Comparison of ENCODE assay signal across 28 mouse cellular contexts in the genomic region with DNA sequence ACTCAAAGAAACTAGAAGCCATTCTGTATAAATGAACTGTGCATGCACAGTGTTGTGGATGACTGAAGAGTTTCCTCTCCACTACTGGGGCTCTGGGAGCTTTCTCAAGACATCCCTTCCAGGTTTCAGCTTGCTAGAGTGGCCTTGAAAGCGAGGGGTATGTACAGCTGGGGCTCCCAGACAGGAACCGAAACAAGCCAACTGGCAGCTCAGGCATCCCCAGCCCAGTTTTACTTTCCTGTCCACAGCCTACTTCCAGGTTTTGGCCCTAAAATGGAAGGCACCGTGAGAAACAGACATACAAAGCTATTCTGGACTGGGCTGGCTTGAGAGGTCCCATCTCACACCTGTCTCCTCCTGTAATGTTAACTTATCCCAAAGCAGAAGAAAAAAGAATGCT.
DNase-seq lines count a peak whose midpoint lies in the region; TF ChIP-seq lines count a peak whose summit lies in the region.
"Had no signal": no experiment of that assay in that cellular context is flagged by ENCODE, and none has a peak within 500 bp of the region (broad histone marks: within the 10 kb centered on the region; RNA-seq: fewer than 3 reads in every experiment).

No protein-coding gene starts in this region.

- TF ChIP-seq RAD21 in CH12.LX (IDR thresholded peaks at IDR 0.05; ENCODE audit: low read depth, low read length): no peak

- H3K27ac ChIP-seq in heart, embryonic 10.5 days: no peak overlapping the region
- H3K27ac ChIP-seq in CH12.LX (ENCODE audit: insufficient read depth, low read depth): no peak overlapping the region
- 0 out of 2 replicates have a peak overlapping the region, but pooled peaks have one; percentile 44 for H3K27ac ChIP-seq in olfactory bulb, adult 2 months (ENCODE audit: insufficient read depth, low read depth, low read length)
- H3K27ac ChIP-seq: embryonic facial prominence, embryonic 13.5 days; forebrain, embryonic 10.5 days; forebrain, embryonic 15.5 days; hindbrain, embryonic 13.5 days; limb, embryonic 12.5 days; liver, embryonic 15.5 days; stomach, postnatal 0 days had no signal

- TF ChIP-seq CTCF in CH12.LX (conservative IDR thresholded peaks at IDR 0.05 in 1 of 2, IDR thresholded peaks at IDR 0.05 in 1 of 2; ENCODE audit: low read depth in 2 of 2, low read length in 2 of 2): no peak
- TF ChIP-seq CTCF in olfactory bulb, adult 2 months (IDR thresholded peaks at IDR 0.05; ENCODE audit: insufficient read depth, low read depth, low read length): no peak

- dilution Hi-C loops in CH12.LX (cut with MboI; ENCODE audit: extremely low pct_ligation_motif_present, extremely low pct_unique_long_range_greater_than_20kb, low sequenced_read_pairs): no loop called here

- H3K4me3 ChIP-seq in heart, embryonic 10.5 days: no peak overlapping the region
- H3K4me3 ChIP-seq in CH12.LX (replicated peaks in 1 of 3; ENCODE audit: low read depth in 2 of 3, low read length in 2 of 3, poor library complexity in 1 of 3): no peak overlapping the region
- H3K4me3 ChIP-seq in olfactory bulb, adult 2 months (ENCODE audit: insufficient read depth, low read depth, low read length): no peak overlapping the region
- H3K4me3 ChIP-seq: embryonic facial prominence, embryonic 13.5 days; forebrain, embryonic 10.5 days; forebrain, embryonic 15.5 days; heart, embryonic 12.5 days; hindbrain, embryonic 13.5 days; limb, embryonic 12.5 days; liver, embryonic 15.5 days had no signal

- no peak overlapping the region for H3K4me2 ChIP-seq in CH12.LX (ENCODE audit: insufficient read depth, low read depth, poor library complexity, severe bottlenecking)
- H3K4me2 ChIP-seq: embryonic facial prominence, embryonic 13.5 days; forebrain, embryonic 15.5 days; heart, embryonic 12.5 days; hindbrain, embryonic 13.5 days; limb, embryonic 12.5 days; liver, embryonic 15.5 days; lung, embryonic 14.5 days had no signal

- no peaks in the 10 kb centered on the region for H3K4me1 ChIP-seq in heart, embryonic 10.5 days
- peaks cover 0 to 11% of the 10 kb centered on the region in 2 experiments; a peak in 1 of 4 replicates for H3K4me1 ChIP-seq in CH12.LX (ENCODE audit: control insufficient read depth in 1 of 2, insufficient read depth in 2 of 2)
- H3K4me1 ChIP-seq in olfactory bulb, adult 2 months (ENCODE audit: control insufficient read depth, insufficient read depth, low read length): no peaks in the 10 kb centered on the region
- H3K4me1 ChIP-seq: forebrain, embryonic 10.5 days; forebrain, embryonic 15.5 days; heart, embryonic 12.5 days; hindbrain, embryonic 13.5 days; limb, embryonic 12.5 days; liver, embryonic 15.5 days had no signal

- H3K27me3 ChIP-seq in heart, embryonic 10.5 days (ENCODE audit: insufficient read depth, poor library complexity, severe bottlenecking): no peaks in the 10 kb centered on the region
- no peaks in the 10 kb centered on the region for H3K27me3 ChIP-seq in CH12.LX (replicated peaks)
- H3K27me3 ChIP-seq: embryonic facial prominence, embryonic 13.5 days; forebrain, embryonic 15.5 days; heart, embryonic 12.5 days; hindbrain, embryonic 13.5 days; limb, embryonic 12.5 days had no signal

- in situ Hi-C loops in CH12.LX (cut with MboI; ENCODE audit: low pct_ligation_motif_present, low pct_unique_long_range_greater_than_20kb, low sequenced_read_pairs): no loop called here

- H3K79me2 ChIP-seq in CH12.LX (replicated peaks; ENCODE audit: control insufficient read depth, extremely low read depth, insufficient read depth, poor library complexity, severe bottlenecking): no peaks in the 10 kb centered on the region

- H3K9ac ChIP-seq in CH12.LX (ENCODE audit: insufficient read depth, low read depth): no peak overlapping the region
- H3K9ac ChIP-seq: embryonic facial prominence, embryonic 13.5 days; forebrain, embryonic 15.5 days; heart, embryonic 12.5 days; hindbrain, embryonic 13.5 days; limb, embryonic 12.5 days; liver, embryonic 15.5 days; lung, embryonic 14.5 days had no signal

- TF ChIP-seq EP300 in CH12.LX (IDR thresholded peaks at IDR 0.05; ENCODE audit: low read length): 0 out of 2 replicates have a peak, but pooled peaks have one; percentile 32

- intact Hi-C loops in left cerebral cortex, postnatal 4 days (cut with DNase I): no loop called here

- 82% methylated on average over 3 of the region's 3 CpGs for WGBS in heart, embryonic 10.5 days
- WGBS in olfactory bulb, adult 2 months: 90% methylated on average over 3 of the region's 3 CpGs

- TF ChIP-seq POLR2A in CH12.LX (IDR thresholded peaks at IDR 0.05; ENCODE audit: low read depth, low read length): no peak
- no peak for TF ChIP-seq POLR2A in olfactory bulb, adult 2 months (IDR thresholded peaks at IDR 0.05; ENCODE audit: insufficient read depth, low read depth, low read length)

- DNase-seq in heart, embryonic 10.5 days (ENCODE audit: low spot score): peak; percentile 63
- no peak for DNase-seq in heart, adult 8-10 months (ENCODE audit: low spot score)
- DNase-seq in left cerebral cortex, adult 9 months (ENCODE audit: low spot score in 2 of 2): peak; percentile 28 to 36
- no peak for DNase-seq in left cerebral cortex, postnatal 4 days
- peak; percentile 31 for DNase-seq in CH12.LX (ENCODE audit: extremely low read depth)
- DNase-seq in cerebellum, postnatal 10 days: no peak
- DNase-seq: adrenal gland, postnatal 14 days; cerebellum, adult 11-12 months; cerebellum, adult 9-11 months; gastrocnemius, postnatal 14 days; heart, adult 11 months; heart, postnatal 4 days; kidney, adult 9 months; kidney, postnatal 10 days; lung, embryonic 14.5 days; lung, postnatal 14 days; midbrain, embryonic 14.5 days; thymus, adult 2 months; thymus, postnatal 36 days had no signal

- no peaks in the 10 kb centered on the region for H3K36me3 ChIP-seq in heart, embryonic 10.5 days
- no peaks in the 10 kb centered on the region for H3K36me3 ChIP-seq in CH12.LX (replicated peaks in 1 of 2; ENCODE audit: control insufficient read depth in 1 of 2, insufficient read depth in 1 of 2, low read length in 1 of 2)
- H3K36me3 ChIP-seq: embryonic facial prominence, embryonic 13.5 days; forebrain, embryonic 10.5 days; forebrain, embryonic 15.5 days; heart, embryonic 12.5 days; hindbrain, embryonic 13.5 days; limb, embryonic 12.5 days; liver, embryonic 15.5 days had no signal

- no peaks in the 10 kb centered on the region for H3K9me3 ChIP-seq in heart, embryonic 10.5 days
- H3K9me3 ChIP-seq in CH12.LX (replicated peaks; ENCODE audit: low read length): peaks cover 12% of the 10 kb centered on the region
- H3K9me3 ChIP-seq: embryonic facial prominence, embryonic 13.5 days; forebrain, embryonic 10.5 days; forebrain, embryonic 15.5 days; heart, embryonic 12.5 days; hindbrain, embryonic 13.5 days; limb, embryonic 12.5 days; liver, embryonic 15.5 days had no signal

TF ChIP-seq in CH12.LX, 34 proteins besides CTCF, POLR2A, EP300 and RAD21:
- no peak for TF ChIP-seq GABPA (IDR thresholded peaks at IDR 0.05; ENCODE audit: insufficient replicate concordance, low read depth, low read length)
- TF ChIP-seq TCF12 (IDR thresholded peaks at IDR 0.05; ENCODE audit: low read depth, low read length): no peak
- 0 out of 2 replicates have a peak, but pooled peaks have one; percentile 17 for TF ChIP-seq IRF4 (IDR thresholded peaks at IDR 0.05; ENCODE audit: low read depth, low read length)
- no peak for TF ChIP-seq HCFC1 (IDR thresholded peaks at IDR 0.05; ENCODE audit: low read depth, low read length)

Comparison
In these comparisons a context has a peak if more than half of its experiments do, and no peak if none do; other contexts are left out.
1. DNase-seq: peak in heart, embryonic 10.5 days (single experiment), left cerebral cortex, adult 9 months (2 of 2) and CH12.LX (single experiment); none in heart, adult 8-10 months (single experiment), left cerebral cortex, postnatal 4 days (single experiment) and cerebellum, postnatal 10 days (0 of 2).